Mouse (Mus musculus) effector memory CD4-positive, alpha-beta T cell, adult 7 months (primary cell): Measurements from ENCODE around the gene Dhcr24. TPM values are rescaled to one million over a fixed set of nuclear protein-coding genes. Genes with fewer than 3 reads are reported as not detected.

ENCODE experiments used
- polyA plus RNA-seq: library from polyadenylated mRNA; unstranded; fragments of 100-300 nt; shearing (Covaris generic); gene quantifications from one replicate; pipeline ENCODE4 v1.2.1, GENCODE M21; 2017

Dhcr24 gene
- 0.71 TPM for polyA plus RNA-seq

DNA sequence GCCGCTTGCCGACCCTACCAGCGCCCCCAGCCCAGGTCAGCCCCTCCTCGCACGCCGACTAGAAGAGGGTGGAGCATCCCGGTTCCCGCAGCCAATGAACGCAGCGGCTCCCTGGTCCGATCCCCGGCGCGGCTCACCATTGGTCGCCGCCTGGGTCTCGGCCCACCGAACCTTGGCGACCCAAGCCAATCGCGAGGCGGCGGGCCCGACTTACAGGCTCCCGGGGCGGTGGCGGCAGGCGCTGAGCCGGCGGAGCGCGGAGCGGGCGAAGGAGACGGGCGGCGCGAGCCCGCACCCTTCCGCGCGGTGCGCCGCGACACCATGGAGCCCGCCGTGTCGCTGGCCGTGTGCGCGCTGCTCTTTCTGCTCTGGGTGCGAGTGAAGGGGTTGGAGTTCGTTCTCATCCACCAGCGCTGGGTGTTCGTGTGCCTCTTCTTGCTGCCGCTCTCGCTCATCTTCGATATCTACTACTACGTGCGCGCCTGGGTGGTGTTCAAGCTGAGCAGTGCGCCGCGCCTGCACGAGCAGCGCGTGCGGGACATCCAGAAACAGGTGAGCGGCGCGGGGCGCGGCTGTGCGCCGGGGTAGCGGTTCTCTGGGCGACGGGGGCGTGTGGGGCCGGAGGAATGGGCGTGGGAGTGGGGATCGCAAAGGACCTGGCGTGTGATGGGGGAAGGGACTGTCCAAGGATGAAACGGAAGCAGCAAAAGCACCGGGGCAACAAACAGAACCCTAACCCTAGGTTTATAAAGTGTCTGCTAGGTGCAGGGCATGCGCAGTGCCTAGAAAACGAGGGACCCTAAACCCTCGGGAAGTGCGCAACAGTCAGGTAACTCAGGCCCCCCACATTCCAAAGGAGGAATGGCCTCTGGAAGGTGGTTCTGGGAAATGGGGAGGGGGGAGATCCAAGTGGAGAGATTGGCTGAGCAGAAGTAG, at the start of gene Dhcr24:
Dhcr24 (plus strand) TSS at position 193 of the 936 bp plus-strand sequence.

DNA sequence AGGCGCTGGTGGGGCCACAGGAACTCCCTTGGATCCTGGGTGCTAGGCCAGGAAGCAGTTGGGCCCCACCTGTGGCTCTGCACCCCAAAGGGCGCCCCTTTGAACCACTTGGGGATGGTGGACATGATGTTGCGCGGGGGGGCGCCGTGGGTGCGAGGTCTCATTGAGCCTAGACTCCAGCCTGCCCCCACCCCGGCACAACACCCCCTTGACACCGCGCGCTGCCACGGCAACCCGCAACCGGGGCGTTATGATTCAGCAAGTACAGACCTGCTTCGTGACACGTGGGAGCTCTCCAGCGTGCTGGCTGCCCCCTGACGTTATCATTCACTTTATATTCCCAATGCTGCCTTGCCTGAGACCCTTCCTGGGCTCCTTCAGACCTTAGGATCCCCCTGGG, 56.2 kb downstream of the Dhcr24 start, which contains the start of gene Lexm:
Lexm (minus strand) TSS at position 186 of the 400 bp plus-strand sequence.

DNA sequence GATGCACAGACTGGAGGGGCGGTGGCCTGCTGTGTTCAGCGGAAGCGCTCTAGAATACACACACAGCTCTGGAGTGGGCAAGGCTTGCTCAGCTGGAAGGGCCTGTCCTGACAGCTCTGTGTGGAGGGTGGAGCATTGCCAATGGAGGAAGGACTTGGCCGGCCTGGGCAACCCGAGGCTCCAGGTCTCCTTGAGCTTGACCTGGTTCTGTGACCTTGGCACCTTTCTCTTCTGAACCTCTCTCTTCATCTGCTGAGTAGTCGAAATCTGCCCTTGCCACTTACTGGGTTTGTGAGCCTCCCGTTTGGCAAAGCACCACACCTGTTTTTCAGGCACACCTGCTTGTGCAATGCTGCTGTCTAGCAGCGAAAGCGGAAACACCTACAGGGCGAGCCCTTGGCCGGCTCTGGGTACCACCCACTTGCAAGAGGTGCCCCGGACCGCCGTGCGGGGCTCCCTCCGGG, 61.2 kb downstream of the Dhcr24 start, which contains the start of gene Ttc22:
Ttc22 (plus strand) TSS at position 403 of the 464 bp plus-strand sequence.

Other genes starting within 250 kb of the Dhcr24 start
- 15.8 TPM for gene Usp24, start 244.8 kb upstream of the Dhcr24 start, polyA plus RNA-seq
- gene Pcsk9, start 96.7 kb upstream of the Dhcr24 start, polyA plus RNA-seq: not detected
- gene Bsnd, start 68.8 kb upstream of the Dhcr24 start, polyA plus RNA-seq: not detected
- not detected for gene Lexm, start 56.2 kb downstream of the Dhcr24 start, polyA plus RNA-seq
- gene Ttc22, start 61.4 kb downstream of the Dhcr24 start, polyA plus RNA-seq: 0.41 TPM
- gene Pars2, start 90.0 kb downstream of the Dhcr24 start, polyA plus RNA-seq: 3.0 TPM
- gene Ttc4, start 117.9 kb downstream of the Dhcr24 start, polyA plus RNA-seq: 35.7 TPM
- gene Mroh7, start 169.9 kb downstream of the Dhcr24 start, polyA plus RNA-seq: not detected
- gene Fam151a, start 172.9 kb downstream of the Dhcr24 start, polyA plus RNA-seq: not detected
- 6.0 TPM for gene Acot11, start 244.0 kb downstream of the Dhcr24 start, polyA plus RNA-seq